Mouse (Mus musculus): ENCODE measurements at regions not wholly inside any gene's neighbourhood (a gene's known extent, or its start where the extent isn't known, plus 50 kb on each side); places are given as distances from the start of the nearest gene placed in this dataset.

DNA sequence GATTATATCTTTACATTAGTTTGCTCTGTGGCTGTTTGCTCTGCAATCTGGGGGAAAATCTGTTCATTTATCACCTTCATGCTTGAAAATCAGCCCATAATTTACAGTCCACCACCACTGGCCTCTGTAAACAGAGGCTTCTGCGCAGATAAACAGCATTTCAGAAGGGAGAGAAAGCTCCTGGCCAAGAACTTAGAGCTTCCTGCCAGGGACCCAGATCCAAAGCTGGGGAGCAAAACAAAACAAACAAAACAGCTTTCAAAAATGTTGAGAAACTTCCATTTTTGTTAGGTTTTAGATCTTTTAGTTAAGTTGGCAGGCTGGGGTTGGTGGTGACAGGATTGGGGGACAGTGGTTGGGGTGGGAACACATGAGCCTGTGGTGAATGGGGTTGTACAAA, 666.7 kb upstream of the Kdm8 start:
- TF ChIP-seq E2F4 (IDR thresholded peaks at IDR 0.05; ENCODE audit: borderline replicate concordance, low read depth, low read length) (no peak), CTCF (IDR thresholded peaks at IDR 0.05 in 2 of 3, conservative IDR thresholded peaks at IDR 0.05 in 1 of 3; ENCODE audit: control insufficient read depth in 1 of 3, insufficient read depth in 1 of 3, low read depth in 2 of 3, low read length in 3 of 3, poor library complexity in 1 of 3, severe bottlenecking in 1 of 3) (no peak), TAL1 (IDR thresholded peaks at IDR 0.05; ENCODE audit: low read length) (no peak), SMC3 (IDR thresholded peaks at IDR 0.05; ENCODE audit: low read depth, low read length) (no peak), ZC3H11A (IDR thresholded peaks at IDR 0.05; ENCODE audit: low read depth, low read length) (no peak)

All from MEL (cell line).